In the genomic region with DNA sequence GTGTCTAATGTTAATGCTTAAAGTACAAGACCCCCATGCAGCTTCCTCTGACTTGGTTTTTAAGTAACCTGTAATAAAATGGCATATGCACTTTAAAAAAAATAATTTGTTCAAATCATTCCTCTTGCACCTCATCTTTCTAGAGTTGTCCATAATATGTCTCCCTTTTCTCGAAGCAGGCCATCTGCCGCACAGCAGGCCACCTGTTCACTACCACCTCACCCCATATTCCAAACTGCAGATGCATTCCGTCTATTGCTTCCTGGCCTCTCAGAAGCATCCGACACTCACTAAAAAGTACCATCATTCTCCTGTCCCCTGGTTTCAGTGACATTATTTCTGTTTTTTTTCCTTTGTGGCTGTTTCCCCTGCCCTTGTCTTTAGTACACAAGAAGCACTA, we compare ENCODE assay signal across 21 mouse cellular contexts. TPM values are rescaled to one million over a fixed set of nuclear protein-coding genes. Genes with fewer than 3 reads are reported as not detected.
DNase-seq lines count a peak whose midpoint lies in the region; ATAC-seq and TF ChIP-seq lines count a peak whose summit lies in the region.
"Had no signal": no experiment of that assay in that cellular context is flagged by ENCODE, and none has a peak within 500 bp of the region (broad histone marks: within the 10 kb centered on the region; RNA-seq: fewer than 3 reads in every experiment).

No protein-coding gene starts in this region.

- H3K27ac ChIP-seq in cerebellum, adult 2 months (ENCODE audit: insufficient read depth, low read length), result peak overlapping the region; percentile 44; the same call in 1 of the 2 replicates
- H3K27ac ChIP-seq in thymus, adult 2 months (ENCODE audit: control insufficient read depth, insufficient read depth, low read length), result no peak overlapping the region
- H3K27ac ChIP-seq: embryonic facial prominence, embryonic 13.5 days; forebrain, embryonic 12.5 days; heart, embryonic 10.5 days; hindbrain, embryonic 12.5 days had no signal

- ATAC-seq in cerebellum, adult (ENCODE audit: insufficient number of reproducible peaks, low FRiP score, low TSS enrichment), result peak; percentile 53; the same call in 1 of the 2 replicates
- ATAC-seq in inflammation-experienced regulatory T-cells, adult 6 months, result no peak
- ATAC-seq: CD4-positive, CD25-positive, alpha-beta regulatory T cell, adult 4 months; forebrain, embryonic 16.5 days; hindbrain, embryonic 16.5 days had no signal

- no peak for TF ChIP-seq POLR2A in cerebellum, adult 2 months (IDR thresholded peaks at IDR 0.05; ENCODE audit: borderline replicate concordance, insufficient read depth, low read length)
- no peak for TF ChIP-seq POLR2A in thymus, adult 2 months (IDR thresholded peaks at IDR 0.05; ENCODE audit: control insufficient read depth, extremely low read depth, insufficient read depth, low read length, poor library complexity)

- no peak for TF ChIP-seq CTCF in cerebellum, adult 2 months (IDR thresholded peaks at IDR 0.05; ENCODE audit: borderline replicate concordance, insufficient read depth, low read depth, low read length)
- no peak for TF ChIP-seq CTCF in thymus, adult 2 months (IDR thresholded peaks at IDR 0.05; ENCODE audit: borderline replicate concordance, control insufficient read depth, extremely low read depth, insufficient read depth, low read length, poor library complexity)

- H3K36me3 ChIP-seq in thymus, adult 2 months (ENCODE audit: control insufficient read depth, insufficient read depth, low read length), result peaks cover 38% of the 10 kb centered on the region

- no peak overlapping the region for H3K4me3 ChIP-seq in cerebellum, adult 2 months (replicated peaks; ENCODE audit: insufficient read depth, low read depth, low read length)
- H3K4me3 ChIP-seq in thymus, adult 2 months (ENCODE audit: control insufficient read depth, insufficient read depth, low read length), result no peak overlapping the region
- H3K4me3 ChIP-seq: embryonic facial prominence, embryonic 13.5 days; forebrain, embryonic 12.5 days; heart, embryonic 10.5 days; hindbrain, embryonic 12.5 days had no signal

- WGBS in cerebellum, adult 2 months, result 14% methylated on average over 4 of the region's 4 CpGs
- 97% methylated on average over 4 of the region's 4 CpGs for WGBS in thymus, adult 2 months

- peaks cover 13% of the 10 kb centered on the region; the same call in 1 of the 2 replicates for H3K4me1 ChIP-seq in cerebellum, adult 2 months (ENCODE audit: control insufficient read depth, insufficient read depth, low read length)
- H3K4me1 ChIP-seq in thymus, adult 2 months (replicated peaks; ENCODE audit: control insufficient read depth, insufficient read depth, low read length), result no peaks in the 10 kb centered on the region
- H3K4me1 ChIP-seq: embryonic facial prominence, embryonic 13.5 days; forebrain, embryonic 12.5 days; heart, embryonic 10.5 days; hindbrain, embryonic 12.5 days had no signal

- H3K27me3 ChIP-seq in cerebellum, adult 2 months (ENCODE audit: control insufficient read depth, insufficient read depth, low read length), result no peaks in the 10 kb centered on the region
- no peaks in the 10 kb centered on the region for H3K27me3 ChIP-seq in thymus, adult 2 months (ENCODE audit: control insufficient read depth, insufficient read depth, low read length)
- H3K27me3 ChIP-seq: embryonic facial prominence, embryonic 13.5 days; forebrain, embryonic 12.5 days; hindbrain, embryonic 12.5 days had no signal

- no peak for DNase-seq in cerebellum, postnatal 4 days (ENCODE audit: low spot score in 2 of 2)
- peak; percentile 39 to 60 for DNase-seq in cerebellum, adult 2 months
- DNase-seq in cerebellum, postnatal 10 days, result peak; percentile 23 to 32
- DNase-seq in kidney, adult 18-20 months, result no peak
- DNase-seq in thymus, adult 2 months, result no peak
- DNase-seq: adrenal gland, adult 8-10 months; adrenal gland, postnatal 36 days; B cell, adult 2 months; gastrocnemius, postnatal 10 days; heart, adult 18-20 months; heart, postnatal 10 days; heart, postnatal 4 days had no signal

RNA-seq across cellular contexts. Expression of gene Ppil3, which starts 20.3 kb away (rescaled TPM):
- polyA plus RNA-seq in cerebellum, adult 2 months (2012; rRNA removed), result 30.0 and 31.0 TPM in 2 replicates
- 10 to 100 TPM; 70.0 to 79.5 (median 70.1) TPM for polyA plus RNA-seq in inflammation-experienced regulatory T-cells, adult 6 months (2017; shearing (Covaris generic))
- polyA plus RNA-seq in thymus, adult 2 months (2012; rRNA removed), result 19.6 and 30.4 TPM in 2 replicates

RNA-seq across cellular contexts. Expression of gene Nif3l1, which starts 20.6 kb away (rescaled TPM):
- polyA plus RNA-seq in cerebellum, adult 2 months (2012; rRNA removed), result 29.1 and 32.4 TPM in 2 replicates
- polyA plus RNA-seq in inflammation-experienced regulatory T-cells, adult 6 months (2017; shearing (Covaris generic)), result 10 to 100 TPM; 39.2 to 58.9 (median 57.3) TPM
- polyA plus RNA-seq in thymus, adult 2 months (2012; rRNA removed), result 18.6 and 19.0 TPM in 2 replicates

RNA-seq across cellular contexts. Expression of gene Orc2, which starts 39.3 kb away (rescaled TPM):
- polyA plus RNA-seq in cerebellum, adult 2 months (2012; rRNA removed), result 21.6 and 22.6 TPM in 2 replicates
- polyA plus RNA-seq in inflammation-experienced regulatory T-cells, adult 6 months (2017; shearing (Covaris generic)), result 10 to 100 TPM; 13.7 to 30.8 (median 27.1) TPM
- 22.9 and 28.1 TPM in 2 replicates for polyA plus RNA-seq in thymus, adult 2 months (2012; rRNA removed)

RNA-seq across cellular contexts. Expression of gene Clk1, which starts 41.7 kb away (rescaled TPM):
- 252 TPM in 2 replicates for polyA plus RNA-seq in cerebellum, adult 2 months (2012; rRNA removed)
- 100 to 1,000 TPM; 382 to 646 (median 498) TPM for polyA plus RNA-seq in inflammation-experienced regulatory T-cells, adult 6 months (2017; shearing (Covaris generic))
- 85.3 and 112 TPM in 2 replicates for polyA plus RNA-seq in thymus, adult 2 months (2012; rRNA removed)

Comparison
In these comparisons a context has a peak if more than half of its experiments do, and no peak if none do; other contexts are left out.
1. DNase-seq: peak in cerebellum, adult 2 months (2 of 2) and cerebellum, postnatal 10 days (2 of 2); none in cerebellum, postnatal 4 days (0 of 2), kidney, adult 18-20 months (single experiment) and thymus, adult 2 months (single experiment).